Mouse (Mus musculus) liver, embryonic 14.5 days (tissue): ENCODE data around the gene B3gnt2. TPM values are rescaled to one million over a fixed set of nuclear protein-coding genes. Genes with fewer than 3 reads are reported as not detected.

Experiments
- ATAC-seq: fragments of 200-750 bp; cut with Nextera tagmentation; 2 replicates; pipeline ENCODE4 v1.8.0; 2017; ENCODE audit warnings: moderate number of reproducible peaks, mild to moderate bottlenecking, moderate library complexity; ENCODE audit not compliant: insufficient read depth
- DNase-seq, 3 experiments: peaks; one replicate each; pipeline ENCODE4 v3.0.0-alpha.2; 2012 to 2013; ENCODE audit warnings: low read depth in 3 of 3, low spot score in 3 of 3
- H3K27ac ChIP-seq: fragments of 300-500 bp; sonication (generic); 2 replicates; pipeline ENCODE4 v1.5.1; 2014; ENCODE audit warnings: moderate library complexity, mild to moderate bottlenecking, control low read depth, inconsistent platforms
- H3K27me3 ChIP-seq: fragments of 300-500 bp; sonication (generic); 2 replicates; pipeline ENCODE4 v1.6.1; 2014; ENCODE audit warnings: mild to moderate bottlenecking, low read length, moderate library complexity; ENCODE audit not compliant: control insufficient read depth, insufficient read depth
- H3K36me3 ChIP-seq: fragments of 300-500 bp; sonication (generic); replicated peaks from 2 replicates; pipeline ENCODE4 v1.6.1; 2014; ENCODE audit warnings: low read depth; ENCODE audit not compliant: control insufficient read depth, insufficient read depth
- H3K4me1 ChIP-seq, 2 experiments: fragments of 200-500 bp in 1 of 2; fragments of 300-500 bp in 1 of 2; sonication (generic) in 1 of 2; replicated peaks; 2 replicates each; pipeline ENCODE4 v1.6.1; 2012 to 2014; ENCODE audit warnings: antibody characterized with exemption in 1 of 2, inconsistent platforms in 1 of 2, low read length in 1 of 2; ENCODE audit not compliant: control insufficient read depth in 2 of 2, insufficient read depth in 2 of 2
- H3K4me2 ChIP-seq: fragments of 300-500 bp; sonication (generic); 2 replicates; pipeline ENCODE4 v1.6.1; 2014; ENCODE audit warnings: low read depth, mild to moderate bottlenecking, control low read depth, moderate library complexity
- H3K4me3 ChIP-seq, 2 experiments: fragments of 200-500 bp in 1 of 2; fragments of 300-500 bp in 1 of 2; sonication (generic) in 1 of 2; 2 replicates each; pipeline ENCODE4 v1.5.1; 2012 to 2014; ENCODE audit warnings: low read depth in 2 of 2, low read length in 2 of 2, mild to moderate bottlenecking in 2 of 2, control low read depth in 1 of 2, inconsistent platforms in 1 of 2, moderate library complexity in 1 of 2; ENCODE audit not compliant: insufficient read depth in 1 of 2
- H3K9ac ChIP-seq: fragments of 300-500 bp; sonication (generic); replicated peaks from 2 replicates; pipeline ENCODE4 v1.6.1; 2014; ENCODE audit warnings: mild to moderate bottlenecking, control low read depth, moderate library complexity
- H3K9me3 ChIP-seq: fragments of 300-500 bp; sonication (generic); 2 replicates; pipeline ENCODE4 v1.6.1; 2016; ENCODE audit warnings: low read length, mixed read lengths; ENCODE audit not compliant: control insufficient read depth
- CTCF ChIP-seq: IDR thresholded peaks from 2 replicates; pipeline ENCODE4 v1.5.1; 2016; ENCODE audit warnings: antibody characterized with exemption, low read depth, control low read depth
- EP300 ChIP-seq: IDR thresholded peaks from 2 replicates; pipeline ENCODE4 v1.6.1; 2016; ENCODE audit warnings: antibody characterized with exemption, low read depth
- WGBS: fragments of 180-500 bp; shearing (Covaris S2); extraction: QIAGEN DNeasy Blood & Tissue Kit; methylation state at CpG from one replicate; pipeline ENCODE4 v1.1.7; 2014; ENCODE audit not compliant: insufficient replicate concordance; 5-methylcytosine and 5-hydroxymethylcytosine counted together
- polyA plus RNA-seq, 2 experiments: library from polyadenylated mRNA; depleted of rRNA in 1 of 2; stranded (reverse) in 1 of 2; unstranded in 1 of 2; fragments of >200 nt; fragmentation: Nextera tagmentation in 1 of 2; extraction: Ambion mirVana in 1 of 2; gene quantifications; 2 replicates each; pipeline versions ENCODE4 v1.2.1 to v1.2.3; 2012 to 2014

The B3gnt2 gene
- polyA plus RNA-seq, 2 experiments = 2.3 to 3.6 TPM

DNA sequence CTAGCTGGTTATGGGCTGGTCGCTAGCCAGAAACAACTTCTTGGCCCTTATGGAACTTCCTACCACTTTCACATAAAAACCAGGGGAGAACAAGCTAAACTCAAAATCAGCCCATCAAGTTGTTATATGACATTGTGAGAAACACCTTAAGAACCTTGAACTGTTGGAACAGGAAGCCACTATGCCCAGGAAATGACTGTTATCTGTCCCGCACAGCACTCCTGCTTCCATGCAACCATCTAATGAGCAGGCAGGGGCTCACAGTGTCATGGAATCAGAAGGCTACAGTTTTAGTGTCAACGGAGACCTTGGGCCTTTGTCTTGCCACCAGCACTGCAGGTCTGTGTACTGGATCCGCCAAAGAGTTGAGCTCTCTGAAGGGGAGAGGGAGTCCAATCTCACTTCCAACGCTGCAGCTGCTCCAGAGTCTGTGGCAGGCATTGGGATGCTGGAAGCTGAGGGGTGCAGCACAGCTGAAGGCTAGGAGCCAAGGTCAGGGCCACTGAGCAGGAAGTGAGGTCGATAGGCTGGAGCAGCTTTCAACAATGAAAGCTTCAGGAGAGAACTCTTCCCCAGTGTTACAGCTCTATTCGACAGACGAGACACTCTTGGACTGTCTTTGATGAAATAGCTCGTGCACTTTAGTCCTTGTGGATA is 36.6 kb downstream of the B3gnt2 start:
- peaks cover 0 to 13% of the 10 kb centered on the region in 2 experiments; a peak in 2 of 4 replicates for H3K4me1 ChIP-seq
- H3K36me3 ChIP-seq = no peaks in the 10 kb centered on the region
- no peaks in the 10 kb centered on the region for H3K9me3 ChIP-seq
- H3K27ac ChIP-seq = no peak overlapping the region
- 24% methylated on average over 9 of the region's 9 CpGs for WGBS
- no peak overlapping the region for H3K4me2 ChIP-seq
- DNase-seq = no peak
- H3K9ac ChIP-seq = no peak overlapping the region
- no peak for ATAC-seq
- no peak overlapping the region for H3K4me3 ChIP-seq
- TF ChIP-seq EP300 (no peak), CTCF (no peak)
- no peaks in the 10 kb centered on the region for H3K27me3 ChIP-seq

GRCm38 (mm10) chr11:22821243-22821642 is 39.5 kb downstream of the B3gnt2 start:
- TF ChIP-seq CTCF (no peak), EP300 (no peak)
- H3K4me2 ChIP-seq = no peak overlapping the region
- no peaks in the 10 kb centered on the region for H3K27me3 ChIP-seq
- no peaks in the 10 kb centered on the region for H3K36me3 ChIP-seq
- H3K9ac ChIP-seq = no peak overlapping the region
- WGBS = 54% methylated on average over 3 of the region's 3 CpGs
- no peak overlapping the region for H3K27ac ChIP-seq
- peaks cover 0 to 11% of the 10 kb centered on the region in 2 experiments; a peak in 2 of 4 replicates for H3K4me1 ChIP-seq
- H3K4me3 ChIP-seq = no peak overlapping the region
- no peaks in the 10 kb centered on the region for H3K9me3 ChIP-seq
- no peak for DNase-seq
- ATAC-seq = no peak

- WGBS = 43% methylated on average over 5 of the region's 5 CpGs
- DNase-seq (no peak), ATAC-seq (no peak)
- Histone ChIP-seq H3K9me3 (no peaks in the 10 kb centered on the region), H3K27me3 (no peaks in the 10 kb centered on the region), H3K27ac (no peak overlapping the region), H3K36me3 (no peaks in the 10 kb centered on the region), H3K4me3 (no peak overlapping the region), H3K9ac (no peak overlapping the region), H3K4me1 (peaks cover 0 to 16% of the 10 kb centered on the region in 2 experiments; a peak in 3 of 4 replicates), H3K4me2 (no peak overlapping the region)
- TF ChIP-seq EP300 (no peak), CTCF (no peak)
These were observed 42.4 kb downstream of the B3gnt2 start for GRCm38 (mm10) chr11:22818371-22818770.

GRCm38 (mm10) chr11:22815877-22816276 is 44.9 kb downstream of the B3gnt2 start:
- DNase-seq (no peak), ATAC-seq (no peak)
- TF ChIP-seq CTCF (no peak), EP300 (no peak)
- Histone ChIP-seq H3K4me2 (no peak overlapping the region), H3K27me3 (no peaks in the 10 kb centered on the region), H3K4me3 (no peak overlapping the region), H3K36me3 (no peaks in the 10 kb centered on the region), H3K9me3 (no peaks in the 10 kb centered on the region), H3K9ac (no peak overlapping the region), H3K4me1 (peaks cover 2 to 19% of the 10 kb centered on the region in 2 experiments; a peak in 3 of 4 replicates), H3K27ac (no peak overlapping the region)
- 73% methylated on average over 7 of the region's 7 CpGs for WGBS

DNA sequence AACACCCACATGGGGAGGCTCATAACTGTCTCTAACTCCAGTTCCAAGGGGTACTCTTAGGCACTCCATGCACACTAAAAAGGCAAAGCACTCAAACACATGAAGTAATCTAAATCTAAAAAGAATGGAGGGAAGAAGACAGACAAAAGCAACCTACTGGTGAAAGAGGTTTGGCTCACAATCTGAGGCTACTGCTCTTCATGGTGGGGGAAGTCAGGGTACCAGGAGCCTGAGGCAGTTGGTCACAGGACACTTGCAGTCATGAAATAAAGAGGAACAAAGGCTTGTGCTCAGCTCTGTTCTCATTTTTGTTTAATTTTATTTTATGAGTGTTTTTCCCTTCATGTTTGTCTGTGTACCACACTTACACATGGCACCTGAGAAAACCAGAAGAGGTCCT is 45.6 kb downstream of the B3gnt2 start:
- no peak overlapping the region for H3K9ac ChIP-seq
- H3K4me1 ChIP-seq = peaks cover 7 to 27% of the 10 kb centered on the region in 2 experiments; a peak in 3 of 4 replicates
- H3K9me3 ChIP-seq = no peaks in the 10 kb centered on the region
- H3K27me3 ChIP-seq = no peaks in the 10 kb centered on the region
- DNase-seq (no peak), ATAC-seq (no peak)
- H3K4me3 ChIP-seq = no peak overlapping the region
- TF ChIP-seq CTCF (no peak), EP300 (no peak)
- no peaks in the 10 kb centered on the region for H3K36me3 ChIP-seq
- no peak overlapping the region for H3K4me2 ChIP-seq
- no peak overlapping the region for H3K27ac ChIP-seq
